Mouse (Mus musculus): ENCODE measurements around the gene Klhdc3. TPM values are rescaled to one million over a fixed set of nuclear protein-coding genes. Genes with fewer than 3 reads are reported as not detected.

Klhdc3 gene
- polyA plus RNA-seq (2015; fragmentation: Illumina TruSeq; extraction: RNeasy Lipid Tissue Mini Kit (QIAGEN cat#74804); ENCODE audit: low read depth, low replicate concordance), result 176 TPM

GRCm38 (mm10) chr17:46680760-46681373 lies at the start of gene Klhdc3:
Klhdc3 (minus strand) TSS chr17:46680914.

GRCm38 (mm10) chr17:46728904-46729318 lies 48.2 kb upstream of the Klhdc3 start, which contains the start of gene Gnmt:
Gnmt (minus strand) TSS chr17:46729168.

GRCm38 (mm10) chr17:46710959-46711597 lies 30.4 kb upstream of the Klhdc3 start, which contains the start of gene Pex6:
Pex6 (plus strand) TSS chr17:46711463.

GRCm38 (mm10) chr17:46704887-46705835 lies 24.4 kb upstream of the Klhdc3 start, which contains the start of gene Ppp2r5d:
Ppp2r5d (minus strand) TSS chr17:46705111.

GRCm38 (mm10) chr17:46678416-46678815 lies 2.3 kb downstream of the Klhdc3 start, which contains the start of gene Mea1:
Mea1 (plus strand) TSS chr17:46678793.

GRCm38 (mm10) chr17:46673850-46674529 lies 6.7 kb downstream of the Klhdc3 start, which contains the start of gene Rrp36:
Rrp36 (minus strand) TSS chr17:46674352.

GRCm38 (mm10) chr17:46650232-46651031 lies 30.3 kb downstream of the Klhdc3 start, which contains the start of gene Cul7:
Cul7 (plus strand) TSS chr17:46650337.

GRCm38 (mm10) chr17:46645561-46646321 lies 35.0 kb downstream of the Klhdc3 start, which contains the start of the genes Klc4 and Mrpl2:
Klc4 (minus strand) TSS chr17:46646022.
Mrpl2 (plus strand) TSS chr17:46646229.

GRCm38 (mm10) chr17:46628791-46629684 lies 51.7 kb downstream of the Klhdc3 start, which contains the start of gene Ptk7:
Ptk7 (minus strand) TSS chr17:46629504.

Other genes starting within 250 kb of the Klhdc3 start
- not detected for gene Slc22a7, start 242.5 kb downstream of the Klhdc3 start, polyA plus RNA-seq (2015; fragmentation: Illumina TruSeq; extraction: RNeasy Lipid Tissue Mini Kit (QIAGEN cat#74804); ENCODE audit: low read depth, low replicate concordance)
- 47.4 TPM for gene Ttbk1, start 193.2 kb downstream of the Klhdc3 start, polyA plus RNA-seq (2015; fragmentation: Illumina TruSeq; extraction: RNeasy Lipid Tissue Mini Kit (QIAGEN cat#74804); ENCODE audit: low read depth, low replicate concordance)
- 5.6 TPM for gene Dnph1, start 184.2 kb downstream of the Klhdc3 start, polyA plus RNA-seq (2015; fragmentation: Illumina TruSeq; extraction: RNeasy Lipid Tissue Mini Kit (QIAGEN cat#74804); ENCODE audit: low read depth, low replicate concordance)
- 29.7 TPM for gene Cul9, start 134.5 kb downstream of the Klhdc3 start, polyA plus RNA-seq (2015; fragmentation: Illumina TruSeq; extraction: RNeasy Lipid Tissue Mini Kit (QIAGEN cat#74804); ENCODE audit: low read depth, low replicate concordance)
- gene Srf, start 124.7 kb downstream of the Klhdc3 start, polyA plus RNA-seq (2015; fragmentation: Illumina TruSeq; extraction: RNeasy Lipid Tissue Mini Kit (QIAGEN cat#74804); ENCODE audit: low read depth, low replicate concordance), result 37.9 TPM
- 6.1 TPM for gene Ptk7, start 51.4 kb downstream of the Klhdc3 start, polyA plus RNA-seq (2015; fragmentation: Illumina TruSeq; extraction: RNeasy Lipid Tissue Mini Kit (QIAGEN cat#74804); ENCODE audit: low read depth, low replicate concordance)
- gene Klc4, start 34.9 kb downstream of the Klhdc3 start, polyA plus RNA-seq (2015; fragmentation: Illumina TruSeq; extraction: RNeasy Lipid Tissue Mini Kit (QIAGEN cat#74804); ENCODE audit: low read depth, low replicate concordance), result 21.9 TPM
- 64.3 TPM for gene Mrpl2, start 34.7 kb downstream of the Klhdc3 start, polyA plus RNA-seq (2015; fragmentation: Illumina TruSeq; extraction: RNeasy Lipid Tissue Mini Kit (QIAGEN cat#74804); ENCODE audit: low read depth, low replicate concordance)
- 18.4 TPM for gene Cul7, start 30.6 kb downstream of the Klhdc3 start, polyA plus RNA-seq (2015; fragmentation: Illumina TruSeq; extraction: RNeasy Lipid Tissue Mini Kit (QIAGEN cat#74804); ENCODE audit: low read depth, low replicate concordance)
- 24.6 TPM for gene Rrp36, start 6.6 kb downstream of the Klhdc3 start, polyA plus RNA-seq (2015; fragmentation: Illumina TruSeq; extraction: RNeasy Lipid Tissue Mini Kit (QIAGEN cat#74804); ENCODE audit: low read depth, low replicate concordance)
- 213 TPM for gene Mea1, start 2.1 kb downstream of the Klhdc3 start, polyA plus RNA-seq (2015; fragmentation: Illumina TruSeq; extraction: RNeasy Lipid Tissue Mini Kit (QIAGEN cat#74804); ENCODE audit: low read depth, low replicate concordance)
- 84.0 TPM for gene Ppp2r5d, start 24.2 kb upstream of the Klhdc3 start, polyA plus RNA-seq (2015; fragmentation: Illumina TruSeq; extraction: RNeasy Lipid Tissue Mini Kit (QIAGEN cat#74804); ENCODE audit: low read depth, low replicate concordance)
- gene Pex6, start 30.5 kb upstream of the Klhdc3 start, polyA plus RNA-seq (2015; fragmentation: Illumina TruSeq; extraction: RNeasy Lipid Tissue Mini Kit (QIAGEN cat#74804); ENCODE audit: low read depth, low replicate concordance), result 31.4 TPM
- gene Gnmt, start 48.3 kb upstream of the Klhdc3 start, polyA plus RNA-seq (2015; fragmentation: Illumina TruSeq; extraction: RNeasy Lipid Tissue Mini Kit (QIAGEN cat#74804); ENCODE audit: low read depth, low replicate concordance), result 1.3 TPM
- 57.9 TPM for gene Cnpy3, start 71.3 kb upstream of the Klhdc3 start, polyA plus RNA-seq (2015; fragmentation: Illumina TruSeq; extraction: RNeasy Lipid Tissue Mini Kit (QIAGEN cat#74804); ENCODE audit: low read depth, low replicate concordance)
- gene Ptcra, start 82.8 kb upstream of the Klhdc3 start, polyA plus RNA-seq (2015; fragmentation: Illumina TruSeq; extraction: RNeasy Lipid Tissue Mini Kit (QIAGEN cat#74804); ENCODE audit: low read depth, low replicate concordance), result 0.37 TPM
- 9.0 TPM for gene 2310039H08Rik, start 91.7 kb upstream of the Klhdc3 start, polyA plus RNA-seq (2015; fragmentation: Illumina TruSeq; extraction: RNeasy Lipid Tissue Mini Kit (QIAGEN cat#74804); ENCODE audit: low read depth, low replicate concordance)
- gene Rpl7l1, start 101.8 kb upstream of the Klhdc3 start, polyA plus RNA-seq (2015; fragmentation: Illumina TruSeq; extraction: RNeasy Lipid Tissue Mini Kit (QIAGEN cat#74804); ENCODE audit: low read depth, low replicate concordance), result 70.6 TPM
- 27.6 TPM for gene Bicral, start 177.6 kb upstream of the Klhdc3 start, polyA plus RNA-seq (2015; fragmentation: Illumina TruSeq; extraction: RNeasy Lipid Tissue Mini Kit (QIAGEN cat#74804); ENCODE audit: low read depth, low replicate concordance)
- 22.1 TPM for gene Tbcc, start 209.8 kb upstream of the Klhdc3 start, polyA plus RNA-seq (2015; fragmentation: Illumina TruSeq; extraction: RNeasy Lipid Tissue Mini Kit (QIAGEN cat#74804); ENCODE audit: low read depth, low replicate concordance)
- not detected for gene Prph2, start 229.5 kb upstream of the Klhdc3 start, polyA plus RNA-seq (2015; fragmentation: Illumina TruSeq; extraction: RNeasy Lipid Tissue Mini Kit (QIAGEN cat#74804); ENCODE audit: low read depth, low replicate concordance)